Mouse (Mus musculus): ENCODE data around the gene Coa4.

- TF ChIP-seq EP300 (IDR thresholded peaks at IDR 0.05; ENCODE audit: low read depth) (no peak), CTCF (IDR thresholded peaks at IDR 0.05; ENCODE audit: low read depth) (no peak)
These were observed 52.9 kb downstream of the Coa4 start for GRCm38 (mm10) chr7:100589816-100590215.
